Mouse (Mus musculus) neural tube, embryonic 12.5 days (tissue): ENCODE results near the gene Ahnak2. TPM values are rescaled to one million over a fixed set of nuclear protein-coding genes. Genes with fewer than 3 reads are reported as not detected.

Experiments
- microRNA-seq: library from miRNA; unstranded; fragments of <30 nt; microRNA quantifications from one replicate; pipeline ENCODE4, GENCODE M21; 2017
- polyA plus RNA-seq: library from polyadenylated mRNA; unstranded; fragments of >200 nt; fragmentation: Nextera tagmentation; extraction: Ambion mirVana; gene quantifications from 2 replicates; pipeline ENCODE4 v1.2.1, GENCODE M21; 2016

Gene Ahnak2
- polyA plus RNA-seq, 1 experiment from 2014 or later: 0.93 TPM

Small RNAs within 50 kb of the gene (microRNA-seq; reads per million reads assigned to microRNA genes)
- gene Mir6940: 1.1 reads per million

Other genes starting within 250 kb of the Ahnak2 start
- 1.1 and 2.2 TPM in 2 replicates for gene Inf2, start 213.9 kb downstream of the Ahnak2 start, polyA plus RNA-seq
- 3.2 and 3.7 TPM in 2 replicates for gene Adssl1, start 182.6 kb downstream of the Ahnak2 start, polyA plus RNA-seq
- 108 and 130 TPM in 2 replicates for gene Siva1, start 158.0 kb downstream of the Ahnak2 start, polyA plus RNA-seq
- 184 and 201 TPM in 2 replicates for gene Akt1, start 127.8 kb downstream of the Ahnak2 start, polyA plus RNA-seq
- gene Zbtb42, start 123.8 kb downstream of the Ahnak2 start, polyA plus RNA-seq: 4.0 and 5.4 TPM in 2 replicates
- gene Cep170b, start 82.2 kb downstream of the Ahnak2 start, polyA plus RNA-seq: 22.2 and 23.2 TPM in 2 replicates
- gene Pld4, start 42.0 kb downstream of the Ahnak2 start, polyA plus RNA-seq: 5.1 and 5.8 TPM in 2 replicates
- 16.5 and 18.6 TPM in 2 replicates for gene Clba1, start 6.3 kb upstream of the Ahnak2 start, polyA plus RNA-seq
- 103 and 109 TPM in 2 replicates for gene Cdca4, start 26.8 kb upstream of the Ahnak2 start, polyA plus RNA-seq
- gene Gpr132, start 65.6 kb upstream of the Ahnak2 start, polyA plus RNA-seq: not detected in 2 replicates
- 9.7 and 10.5 TPM in 2 replicates for gene Jag2, start 127.1 kb upstream of the Ahnak2 start, polyA plus RNA-seq
- 56.2 and 57.5 TPM in 2 replicates for gene Nudt14, start 139.5 kb upstream of the Ahnak2 start, polyA plus RNA-seq
- gene Btbd6, start 173.8 kb upstream of the Ahnak2 start, polyA plus RNA-seq: 32.0 and 33.8 TPM in 2 replicates
- gene Brf1, start 198.0 kb upstream of the Ahnak2 start, polyA plus RNA-seq: 68.1 and 70.1 TPM in 2 replicates
- gene Pacs2, start 211.9 kb upstream of the Ahnak2 start, polyA plus RNA-seq: 30.5 and 30.8 TPM in 2 replicates